Mouse (Mus musculus): ENCODE results near the gene Mrpl46. TPM values are rescaled to one million over a fixed set of nuclear protein-coding genes. Genes with fewer than 3 reads are reported as not detected.
A peak's percentile ranks its signal among the peaks of the same experiment; 100 is the strongest.

Gene Mrpl46
- total RNA-seq, 2 experiments from 2014 or later: 24.0 to 27.1 TPM

GRCm38 (mm10) chr7:78769075-78769652 lies 14.2 kb downstream of the Mrpl46 start:
- DNase-seq (ENCODE audit: low spot score in 2 of 2): no peak

DNA sequence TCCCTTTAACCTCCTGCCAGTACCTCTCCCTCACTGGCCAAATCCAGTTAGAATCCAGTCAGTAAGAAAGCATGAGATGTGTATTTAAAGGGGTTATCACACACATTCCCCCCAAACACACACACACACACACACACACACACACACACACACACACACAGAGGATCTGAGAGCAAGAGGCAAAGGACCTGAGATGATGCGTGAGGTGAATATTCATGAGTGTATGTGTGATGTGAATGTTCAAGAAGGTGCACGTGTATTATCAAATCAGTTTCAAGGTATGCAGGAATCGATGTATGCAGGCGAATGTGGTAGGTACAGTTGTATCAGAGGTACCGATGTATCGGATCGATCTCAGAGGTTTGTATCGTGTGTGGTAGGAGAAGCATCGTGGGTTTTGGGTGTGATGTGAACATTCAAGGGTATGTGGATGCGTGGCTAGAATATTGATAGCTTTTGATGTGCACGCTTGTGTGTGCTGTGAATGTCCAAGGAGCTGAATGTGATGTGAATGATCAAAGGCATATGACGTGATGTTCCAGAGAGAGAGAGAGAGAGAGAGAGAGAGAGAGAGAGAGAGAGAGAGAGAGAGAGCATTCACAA lies 15.3 kb downstream of the Mrpl46 start:
- no peak for DNase-seq (ENCODE audit: low spot score in 2 of 2)

- DNase-seq (ENCODE audit: low spot score in 2 of 2): peak; percentile 97
Measured at GRCm38 (mm10) chr7:78766019-78766683, 17.2 kb downstream of the Mrpl46 start.

DNA sequence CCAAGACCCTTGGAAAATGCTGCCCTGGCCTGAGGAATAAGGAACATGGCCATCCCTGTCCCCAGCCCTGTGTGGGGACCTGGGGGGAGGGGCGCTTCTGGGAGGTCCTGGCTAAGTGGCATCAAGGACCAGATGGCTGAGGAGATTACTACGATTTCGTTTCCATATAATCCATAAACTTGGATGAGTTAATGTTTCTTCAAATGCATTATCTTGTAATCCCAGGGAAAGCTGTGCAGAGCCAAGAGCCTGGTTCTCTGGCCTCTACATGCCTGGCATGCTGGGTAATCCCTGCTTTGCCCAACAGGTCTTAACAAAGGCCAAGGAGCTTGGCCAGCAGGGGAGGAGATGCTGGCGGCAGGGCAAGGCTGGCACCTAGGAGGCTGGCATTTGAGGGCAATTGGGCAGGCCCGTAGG lies 18.1 kb downstream of the Mrpl46 start:
- DNase-seq (ENCODE audit: low spot score in 2 of 2): peak in 1 of 2 experiments; percentile 43

GRCm38 (mm10) chr7:78763801-78764200 lies 19.5 kb downstream of the Mrpl46 start:
- DNase-seq (ENCODE audit: low spot score in 2 of 2): no peak

- peak; percentile 32 to 44 for DNase-seq (ENCODE audit: low spot score in 2 of 2)
Measured at GRCm38 (mm10) chr7:78754458-78755000, 28.8 kb downstream of the Mrpl46 start.

DNA sequence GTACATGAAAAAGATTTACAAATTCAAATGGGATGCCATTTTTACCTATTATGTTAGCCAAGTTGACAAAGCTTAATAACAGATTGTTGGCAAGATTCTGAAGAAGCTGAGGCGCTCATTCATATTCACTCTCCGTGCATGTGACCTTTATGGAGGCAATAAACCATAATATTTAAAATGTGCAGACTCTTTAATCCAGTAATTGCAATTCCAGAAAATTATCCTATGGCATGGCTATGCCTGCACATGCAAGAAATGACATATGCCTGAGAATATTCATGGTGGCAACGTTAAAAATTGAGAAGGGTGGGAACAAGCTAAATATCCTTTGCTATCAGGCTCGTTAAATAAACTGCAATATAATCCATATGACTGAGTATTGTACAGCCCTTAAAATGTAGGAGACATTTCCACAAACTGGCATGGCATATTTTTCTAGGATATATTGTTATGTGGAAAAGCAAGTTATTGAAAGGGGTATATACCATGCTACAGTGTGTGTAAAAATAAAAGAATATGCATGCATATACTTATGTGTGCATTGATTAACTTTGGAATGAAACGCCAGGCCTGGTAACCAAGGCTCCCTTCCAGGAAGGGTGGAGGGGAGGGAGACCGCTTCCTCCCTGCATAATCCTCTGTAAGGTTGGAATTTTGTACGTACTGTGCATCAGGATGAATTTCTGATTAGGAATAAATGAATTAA lies 29.4 kb downstream of the Mrpl46 start:
- DNase-seq (ENCODE audit: low spot score in 2 of 2): no peak

- DNase-seq (ENCODE audit: low spot score in 2 of 2): no peak
Measured at GRCm38 (mm10) chr7:78752961-78753360, 30.4 kb downstream of the Mrpl46 start.

GRCm38 (mm10) chr7:78743731-78744385 lies 39.5 kb downstream of the Mrpl46 start:
- no peak for DNase-seq (ENCODE audit: low spot score in 2 of 2)

- no peak for DNase-seq (ENCODE audit: low spot score in 2 of 2)
Measured at GRCm38 (mm10) chr7:78739351-78740000, 43.9 kb downstream of the Mrpl46 start.

GRCm38 (mm10) chr7:78737614-78738210 lies 45.6 kb downstream of the Mrpl46 start, which contains the start of gene Ntrk3:
Ntrk3 (minus strand) TSS chr7:78738012.
- DNase-seq (ENCODE audit: low spot score in 2 of 2): no peak

GRCm38 (mm10) chr7:78737196-78737595 lies 46.1 kb downstream of the Mrpl46 start:
- DNase-seq (ENCODE audit: low spot score in 2 of 2): no peak

- no peak for DNase-seq (ENCODE audit: low spot score in 2 of 2)
Measured at GRCm38 (mm10) chr7:78731391-78731790, 51.9 kb downstream of the Mrpl46 start.

Other genes with a start within 250 kb of the Mrpl46 start
- gene Ntrk3, start 45.5 kb downstream of the Mrpl46 start, total RNA-seq (2021): 100 to 1,000 TPM; 173 to 199 TPM
- 10 to 100 TPM; 41.8 to 42.9 TPM for gene Mrps11, start 412 bp downstream of the Mrpl46 start, total RNA-seq (2021)
- 1 to 10 TPM; 6.4 to 6.9 TPM for gene Det1, start 63.7 kb upstream of the Mrpl46 start, total RNA-seq (2021)
- gene Aen, start 112.3 kb upstream of the Mrpl46 start, total RNA-seq (2021): 10 to 100 TPM; 32.3 to 36.5 TPM
- gene Isg20, start 129.9 kb upstream of the Mrpl46 start, total RNA-seq (2021): 1 to 10 TPM in 1 of 2 experiments, under 1 TPM in 1; 0.73 to 1.2 TPM

Measured in layer of hippocampus, postnatal 10 days (tissue).